In genomic region chr11:62496151-62496715, GRCm38 (mm10) we compare ENCODE assay signal across 9 mouse cellular contexts. TPM values are rescaled to one million over a fixed set of nuclear protein-coding genes. Genes with fewer than 3 reads are reported as not detected.
DNase-seq lines count a peak whose midpoint lies in the region; ATAC-seq and TF ChIP-seq lines count a peak whose summit lies in the region.
"Had no signal": no experiment of that assay in that cellular context is flagged by ENCODE, and none has a peak within 500 bp of the region (broad histone marks: within the 10 kb centered on the region; RNA-seq: fewer than 3 reads in every experiment).

No protein-coding gene starts in this region.

- no peaks in the 10 kb centered on the region for H3K4me1 ChIP-seq in midbrain, postnatal 0 days (ENCODE audit: insufficient read depth, low read length)
- 0 out of 2 replicates have a peak, but pooled peaks cover 2% of the 10 kb centered on the region for H3K4me1 ChIP-seq in midbrain, embryonic 16.5 days (ENCODE audit: control insufficient read depth, insufficient read depth, low read length)
- H3K4me1 ChIP-seq in liver, embryonic 13.5 days (replicated peaks): peaks cover 25% of the 10 kb centered on the region

- H3K9ac ChIP-seq in midbrain, postnatal 0 days (replicated peaks; ENCODE audit: low read length, poor library complexity, severe bottlenecking): no peak overlapping the region
- no peak overlapping the region for H3K9ac ChIP-seq in midbrain, embryonic 16.5 days (ENCODE audit: low read depth, low read length)
- no peak overlapping the region for H3K9ac ChIP-seq in liver, embryonic 13.5 days
- H3K9ac ChIP-seq: limb, embryonic 12.5 days had no signal

- no peaks in the 10 kb centered on the region for H3K9me3 ChIP-seq in midbrain, postnatal 0 days (ENCODE audit: low read length)
- no peaks in the 10 kb centered on the region for H3K9me3 ChIP-seq in midbrain, embryonic 16.5 days (replicated peaks; ENCODE audit: control insufficient read depth, low read length, poor library complexity, severe bottlenecking)
- H3K9me3 ChIP-seq in liver, embryonic 13.5 days (replicated peaks): no peaks in the 10 kb centered on the region
- H3K9me3 ChIP-seq: limb, embryonic 12.5 days had no signal

- no peak overlapping the region for H3K4me3 ChIP-seq in midbrain, postnatal 0 days (ENCODE audit: low read depth, low read length)
- H3K4me3 ChIP-seq in midbrain, embryonic 16.5 days (ENCODE audit: low read depth, low read length): no peak overlapping the region
- no peak overlapping the region for H3K4me3 ChIP-seq in liver, embryonic 13.5 days (replicated peaks)
- H3K4me3 ChIP-seq: limb, embryonic 12.5 days had no signal

- intact Hi-C loops in left cerebral cortex, postnatal 14 days (cut with DNase I): no loop called here

- no peak for ATAC-seq in midbrain, postnatal 0 days (ENCODE audit: low FRiP score)
- no peak for ATAC-seq in midbrain, embryonic 16.5 days
- no peak for ATAC-seq in liver, embryonic 13.5 days (ENCODE audit: low read depth)

- no peaks in the 10 kb centered on the region for H3K36me3 ChIP-seq in midbrain, postnatal 0 days (ENCODE audit: insufficient read depth, low read length)
- no peaks in the 10 kb centered on the region for H3K36me3 ChIP-seq in midbrain, embryonic 16.5 days (ENCODE audit: control insufficient read depth, insufficient read depth, low read length)
- no peaks in the 10 kb centered on the region for H3K36me3 ChIP-seq in liver, embryonic 13.5 days
- H3K36me3 ChIP-seq: limb, embryonic 12.5 days had no signal

- no peaks in the 10 kb centered on the region for H3K27me3 ChIP-seq in midbrain, postnatal 0 days (ENCODE audit: insufficient read depth, low read length)
- H3K27me3 ChIP-seq in midbrain, embryonic 16.5 days (ENCODE audit: control insufficient read depth, insufficient read depth, low read depth, low read length): no peaks in the 10 kb centered on the region
- no peaks in the 10 kb centered on the region for H3K27me3 ChIP-seq in liver, embryonic 13.5 days
- H3K27me3 ChIP-seq: limb, embryonic 12.5 days had no signal

- 60% methylated on average over 5 of the region's 5 CpGs for WGBS in midbrain, postnatal 0 days
- WGBS in midbrain, embryonic 16.5 days: 63% methylated on average over 5 of the region's 5 CpGs
- 30% methylated on average over 5 of the region's 5 CpGs for WGBS in liver, embryonic 13.5 days (ENCODE audit: insufficient replicate concordance)

- no peak overlapping the region for H3K27ac ChIP-seq in midbrain, postnatal 0 days (ENCODE audit: low read depth, low read length)
- no peak overlapping the region for H3K27ac ChIP-seq in midbrain, embryonic 16.5 days (ENCODE audit: low read length)
- no peak overlapping the region for H3K27ac ChIP-seq in liver, embryonic 13.5 days
- H3K27ac ChIP-seq: limb, embryonic 12.5 days had no signal

- H3K4me2 ChIP-seq in midbrain, postnatal 0 days (ENCODE audit: low read depth, low read length, poor library complexity, severe bottlenecking): no peak overlapping the region
- no peak overlapping the region for H3K4me2 ChIP-seq in midbrain, embryonic 16.5 days (ENCODE audit: low read length)
- H3K4me2 ChIP-seq in liver, embryonic 13.5 days: no peak overlapping the region

- DNase-seq in adrenal gland, adult 2 months: peak; percentile 37
- DNase-seq in adrenal gland, postnatal 4 days (ENCODE audit: low spot score in 2 of 2): no peak
- DNase-seq in midbrain, postnatal 0 days (ENCODE audit: low spot score): peak; percentile 21
- DNase-seq in embryo, embryonic 11.5 days (ENCODE audit: low read depth, low spot score): peak; percentile 17
- DNase-seq in liver, embryonic 13.5 days: peak; percentile 24
- peak; percentile 40 to 77 for DNase-seq in spleen, postnatal 4 days (ENCODE audit: low spot score in 2 of 2)
- no peak for DNase-seq in left cerebral cortex, postnatal 14 days (ENCODE audit: low spot score in 2 of 2)

- peak; percentile 69 for TF ChIP-seq CTCF in midbrain, postnatal 0 days (IDR thresholded peaks at IDR 0.05)

RNA-seq across cellular contexts. Expression of gene Ncor1, which starts 37.9 kb away (rescaled TPM):
- 100 to 1,000 TPM; 167 to 268 TPM for total RNA-seq in adrenal gland, adult 2 months (2021)
- polyA plus RNA-seq in adrenal gland, adult 2 months (2012; rRNA removed): 53.4 and 59.5 TPM in 2 replicates
- 100 to 1,000 TPM; 200 to 226 TPM for total RNA-seq in adrenal gland, postnatal 4 days (2021)
- 128 and 135 TPM in 2 replicates for total RNA-seq in midbrain, postnatal 0 days (2014; rRNA removed)
- 131 and 152 TPM in 2 replicates for polyA plus RNA-seq in midbrain, postnatal 0 days (2015; fragmentation: Nextera tagmentation; extraction: Ambion mirVana)
- polyA plus RNA-seq in midbrain, embryonic 16.5 days (2015; fragmentation: Nextera tagmentation; extraction: Ambion mirVana): 156 and 171 TPM in 2 replicates
- polyA plus RNA-seq in liver, embryonic 13.5 days (2015; fragmentation: Nextera tagmentation; extraction: Ambion mirVana): 76.6 and 79.2 TPM in 2 replicates
- total RNA-seq in left cerebral cortex, postnatal 14 days (2021): 100 to 1,000 TPM; 244 to 270 TPM

RNA-seq across cellular contexts. Expression of gene Pigl, which starts 38.0 kb away (rescaled TPM):
- total RNA-seq in adrenal gland, adult 2 months (2021): 1 to 10 TPM; 9.5 to 10.0 TPM
- 6.0 and 6.8 TPM in 2 replicates for polyA plus RNA-seq in adrenal gland, adult 2 months (2012; rRNA removed)
- 10 to 100 TPM in 1 of 2 experiments, 1 to 10 TPM in 1; 8.5 to 10.2 TPM for total RNA-seq in adrenal gland, postnatal 4 days (2021)
- total RNA-seq in midbrain, postnatal 0 days (2014; rRNA removed): 6.7 and 7.5 TPM in 2 replicates
- polyA plus RNA-seq in midbrain, postnatal 0 days (2015; fragmentation: Nextera tagmentation; extraction: Ambion mirVana): 8.0 and 8.2 TPM in 2 replicates
- polyA plus RNA-seq in midbrain, embryonic 16.5 days (2015; fragmentation: Nextera tagmentation; extraction: Ambion mirVana): 8.6 and 9.3 TPM in 2 replicates
- polyA plus RNA-seq in liver, embryonic 13.5 days (2015; fragmentation: Nextera tagmentation; extraction: Ambion mirVana): 5.4 and 6.2 TPM in 2 replicates
- total RNA-seq in left cerebral cortex, postnatal 14 days (2021): 1 to 10 TPM; 6.5 to 7.2 TPM

RNA-seq across cellular contexts. Expression of gene Cenpv, which starts 42.8 kb away (rescaled TPM):
- 10 to 100 TPM; 44.1 to 45.8 TPM for total RNA-seq in adrenal gland, adult 2 months (2021)
- 46.8 and 58.2 TPM in 2 replicates for polyA plus RNA-seq in adrenal gland, adult 2 months (2012; rRNA removed)
- 10 to 100 TPM; 40.6 to 44.0 TPM for total RNA-seq in adrenal gland, postnatal 4 days (2021)
- 58.0 and 63.2 TPM in 2 replicates for total RNA-seq in midbrain, postnatal 0 days (2014; rRNA removed)
- 30.1 and 32.9 TPM in 2 replicates for polyA plus RNA-seq in midbrain, postnatal 0 days (2015; fragmentation: Nextera tagmentation; extraction: Ambion mirVana)
- 51.2 and 54.4 TPM in 2 replicates for polyA plus RNA-seq in midbrain, embryonic 16.5 days (2015; fragmentation: Nextera tagmentation; extraction: Ambion mirVana)
- polyA plus RNA-seq in liver, embryonic 13.5 days (2015; fragmentation: Nextera tagmentation; extraction: Ambion mirVana): 17.8 and 19.6 TPM in 2 replicates
- total RNA-seq in left cerebral cortex, postnatal 14 days (2021): 10 to 100 TPM; 37.7 to 45.0 TPM

RNA-seq across cellular contexts. Expression of gene Ubb, which starts 54.7 kb away (rescaled TPM):
- total RNA-seq in adrenal gland, adult 2 months (2021): 1,000 to 10,000 TPM; 1,385 to 1,758 TPM
- polyA plus RNA-seq in adrenal gland, adult 2 months (2012; rRNA removed): 1,114 and 1,206 TPM in 2 replicates
- 1,000 to 10,000 TPM; 1,464 to 1,492 TPM for total RNA-seq in adrenal gland, postnatal 4 days (2021)
- total RNA-seq in midbrain, postnatal 0 days (2014; rRNA removed): 1,443 and 2,095 TPM in 2 replicates
- 4,479 and 4,841 TPM in 2 replicates for polyA plus RNA-seq in midbrain, postnatal 0 days (2015; fragmentation: Nextera tagmentation; extraction: Ambion mirVana)
- polyA plus RNA-seq in midbrain, embryonic 16.5 days (2015; fragmentation: Nextera tagmentation; extraction: Ambion mirVana): 4,809 and 4,815 TPM in 2 replicates
- 1,519 and 1,558 TPM in 2 replicates for polyA plus RNA-seq in liver, embryonic 13.5 days (2015; fragmentation: Nextera tagmentation; extraction: Ambion mirVana)
- 1,000 to 10,000 TPM; 1,710 to 1,861 TPM for total RNA-seq in left cerebral cortex, postnatal 14 days (2021)

Comparison
In these comparisons a context has a peak if more than half of its experiments do, and no peak if none do; other contexts are left out.
1. DNase-seq: peak in adrenal gland, adult 2 months (single experiment), midbrain, postnatal 0 days (single experiment), embryo, embryonic 11.5 days (single experiment), liver, embryonic 13.5 days (single experiment) and spleen, postnatal 4 days (2 of 2); none in adrenal gland, postnatal 4 days (0 of 2) and left cerebral cortex, postnatal 14 days (0 of 2).